Mouse (Mus musculus) monocyte, adult 2 months (primary cell): ENCODE data around the gene Cpz.

Source experiments
- DNase-seq, 2 experiments: peaks; one replicate each; pipeline ENCODE4 v3.0.0; 2022; ENCODE audit warnings: low spot score in 2 of 2, low read depth in 1 of 2

Cpz gene

GRCm38 (mm10) chr5:35525469-35526123, at the start of gene Cpz:
Gene Cpz, minus strand, starts transcription at chr5:35525698.
- no peak for DNase-seq

- peak; percentile 66 to 84 for DNase-seq
Measured at GRCm38 (mm10) chr5:35574653-35575599, 49.4 kb upstream of the Cpz start, which contains the start of gene Trmt44. Gene Trmt44, minus strand, starts transcription at chr5:35575070.

GRCm38 (mm10) chr5:35571546-35571945, 46.0 kb upstream of the Cpz start:
- no peak for DNase-seq

GRCm38 (mm10) chr5:35566632-35567031, 41.1 kb upstream of the Cpz start:
- DNase-seq: no peak

GRCm38 (mm10) chr5:35565217-35565616, 39.7 kb upstream of the Cpz start:
- DNase-seq: no peak

- peak in 1 of 2 experiments; percentile 44 for DNase-seq
Measured at GRCm38 (mm10) chr5:35563449-35563848, 38.0 kb upstream of the Cpz start.

GRCm38 (mm10) chr5:35562616-35563015, 37.1 kb upstream of the Cpz start:
- DNase-seq: no peak

GRCm38 (mm10) chr5:35559447-35559846, 33.9 kb upstream of the Cpz start:
- DNase-seq: no peak

GRCm38 (mm10) chr5:35557946-35558621, 32.6 kb upstream of the Cpz start:
- no peak for DNase-seq

- no peak for DNase-seq
Measured at GRCm38 (mm10) chr5:35556393-35556792, 30.9 kb upstream of the Cpz start.

GRCm38 (mm10) chr5:35552838-35553539, 27.5 kb upstream of the Cpz start:
- no peak for DNase-seq

- no peak for DNase-seq
Measured at GRCm38 (mm10) chr5:35551855-35552837, 26.6 kb upstream of the Cpz start.

- DNase-seq: no peak
Measured at GRCm38 (mm10) chr5:35546127-35546526, 20.6 kb upstream of the Cpz start.

GRCm38 (mm10) chr5:35541059-35541790, 15.7 kb upstream of the Cpz start:
- DNase-seq: no peak

- DNase-seq: no peak
Measured at GRCm38 (mm10) chr5:35540555-35540954, 15.1 kb upstream of the Cpz start.

- DNase-seq: no peak
Measured at GRCm38 (mm10) chr5:35539576-35539975, 14.1 kb upstream of the Cpz start.

- DNase-seq: no peak
Measured at GRCm38 (mm10) chr5:35538022-35538421, 12.5 kb upstream of the Cpz start.

GRCm38 (mm10) chr5:35537474-35537873, 12.0 kb upstream of the Cpz start:
- no peak for DNase-seq

- DNase-seq: no peak
Measured at GRCm38 (mm10) chr5:35536271-35536670, 10.8 kb upstream of the Cpz start.
